Comparison of ENCODE assay signal across 9 mouse cellular contexts in the genomic region with DNA sequence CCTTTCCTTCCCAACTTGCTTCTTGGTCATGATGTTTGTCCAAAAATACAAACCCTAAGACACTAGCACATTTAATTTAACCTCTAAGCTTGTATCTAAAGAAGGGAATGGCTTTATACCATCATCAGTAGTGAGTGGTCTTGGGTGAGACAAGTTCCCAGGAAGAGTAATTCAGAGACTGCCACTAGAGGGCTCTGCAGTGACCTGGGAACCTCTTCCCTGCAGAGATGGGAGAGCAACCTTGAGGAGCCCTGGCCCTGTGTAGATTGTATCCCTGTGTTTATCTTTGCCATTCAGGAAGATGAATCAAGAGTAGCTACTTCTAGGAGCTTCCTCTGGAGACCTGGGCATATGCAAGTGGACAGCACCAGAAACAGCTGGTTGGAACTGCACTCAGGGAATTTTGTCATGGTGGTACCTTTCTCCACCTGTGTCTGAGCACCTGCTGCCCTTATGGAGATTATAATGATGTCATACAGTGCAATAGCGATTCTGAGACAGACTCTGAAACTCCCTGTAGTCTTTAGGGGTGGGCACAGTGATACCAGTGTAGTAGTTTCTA. TPM values are rescaled to one million over a fixed set of nuclear protein-coding genes. Genes with fewer than 3 reads are reported as not detected.
A peak's percentile ranks its signal among the peaks of the same experiment; 100 is the strongest.
DNase-seq lines count a peak whose midpoint lies in the region; TF ChIP-seq lines count a peak whose summit lies in the region.
"Had no signal": no experiment of that assay in that cellular context is flagged by ENCODE, and none has a peak within 500 bp of the region (broad histone marks: within the 10 kb centered on the region; RNA-seq: fewer than 3 reads in every experiment).

No protein-coding gene starts in this region.

- peaks cover 5% of the 10 kb centered on the region for H3K27me3 ChIP-seq in thymus, adult 2 months (ENCODE audit: control insufficient read depth, insufficient read depth, low read length)
- peaks cover 2% of the 10 kb centered on the region; the same call in 1 of the 2 replicates for H3K27me3 ChIP-seq in splenic B cell, adult 2 months (ENCODE audit: control insufficient read depth, insufficient read depth, low read length, poor library complexity, severe bottlenecking)

- no peak overlapping the region for H3K27ac ChIP-seq in thymus, adult 2 months (ENCODE audit: control insufficient read depth, insufficient read depth, low read length)

- 25% methylated on average over 1 of the region's 1 CpGs for WGBS in thymus, adult 2 months

- peak; percentile 38 to 84 for DNase-seq in adrenal gland, adult (ENCODE audit: inconsistent age in 2 of 2, low spot score in 1 of 2)
- DNase-seq in adrenal gland, postnatal 4 days (ENCODE audit: low spot score in 2 of 2): no peak
- DNase-seq in thymus, adult 2 months: peak; percentile 23
- DNase-seq in thymus, adult 18-20 months: no peak
- peak; percentile 79 for DNase-seq in embryo, embryonic 10.5 days (ENCODE audit: low spot score)
- DNase-seq in kidney, adult 8-10 months: peak; percentile 59 to 66
- DNase-seq in lung, postnatal 36 days: peak; percentile 61
- peak; percentile 40 for DNase-seq in splenic B cell, adult 2 months (ENCODE audit: low read depth, low spot score)

- no peaks in the 10 kb centered on the region for H3K4me1 ChIP-seq in thymus, adult 2 months (replicated peaks; ENCODE audit: control insufficient read depth, insufficient read depth, low read length)

- H3K36me3 ChIP-seq in thymus, adult 2 months (ENCODE audit: control insufficient read depth, insufficient read depth, low read length): no peaks in the 10 kb centered on the region
- H3K36me3 ChIP-seq in splenic B cell, adult 2 months (ENCODE audit: control insufficient read depth, insufficient read depth, low read length, poor library complexity, severe bottlenecking): no peaks in the 10 kb centered on the region

- H3K4me3 ChIP-seq in thymus, adult 2 months (ENCODE audit: control insufficient read depth, insufficient read depth, low read length): no peak overlapping the region

- no peak for TF ChIP-seq CTCF in thymus, adult 2 months (IDR thresholded peaks at IDR 0.05; ENCODE audit: borderline replicate concordance, control insufficient read depth, extremely low read depth, insufficient read depth, low read length, poor library complexity)

- TF ChIP-seq POLR2A in thymus, adult 2 months (IDR thresholded peaks at IDR 0.05; ENCODE audit: control insufficient read depth, extremely low read depth, insufficient read depth, low read length, poor library complexity): no peak

RNA-seq across cellular contexts. Expression of gene Slc35f3, which starts 1.0 kb away (rescaled TPM):
- 1 to 10 TPM; 2.9 to 3.4 TPM for total RNA-seq in adrenal gland, postnatal 4 days (2021)
- polyA plus RNA-seq in thymus, adult 2 months (2012; rRNA removed): 0.08 TPM in 1 of 2 replicates, not detected in the other
- polyA plus RNA-seq: heart, embryonic 14.5 days had no signal

Comparison
In these comparisons a context has a peak if more than half of its experiments do, and no peak if none do; other contexts are left out.
1. DNase-seq: peak in adrenal gland, adult (2 of 2), thymus, adult 2 months (single experiment), embryo, embryonic 10.5 days (single experiment), kidney, adult 8-10 months (2 of 2), lung, postnatal 36 days (single experiment) and splenic B cell, adult 2 months (single experiment); none in adrenal gland, postnatal 4 days (0 of 2) and thymus, adult 18-20 months (0 of 2).